Mouse (Mus musculus): ENCODE data around the gene Slc35g2. TPM values are rescaled to one million over a fixed set of nuclear protein-coding genes. Genes with fewer than 3 reads are reported as not detected.

The Slc35g2 gene
- polyA plus RNA-seq, 1 experiment from 2014 or later = 11.2 TPM

DNA sequence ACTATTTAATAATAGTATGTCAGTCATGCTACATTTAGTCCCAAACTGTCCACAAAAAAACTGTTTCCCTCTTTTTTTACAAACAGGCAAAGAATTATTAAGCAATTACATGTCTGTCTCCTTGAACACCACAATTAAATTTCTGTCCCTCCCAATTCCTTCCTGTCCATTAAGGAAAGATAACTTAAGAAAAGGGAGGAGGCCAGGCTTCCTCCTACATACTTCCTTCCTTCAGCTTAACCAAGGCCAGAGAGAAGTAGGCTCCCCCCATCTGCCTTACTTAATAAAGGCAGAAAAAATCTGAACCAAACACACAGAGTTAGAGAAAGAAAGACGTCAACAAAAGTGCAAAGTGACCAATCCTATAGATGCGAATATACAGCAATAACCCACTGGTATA is 63.3 kb downstream of the Slc35g2 start:
- no peak overlapping the region for H3K4me2 ChIP-seq (ENCODE audit: low read depth, low read length)
- no peaks in the 10 kb centered on the region; the same call in 1 of the 2 replicates for H3K36me3 ChIP-seq (ENCODE audit: control insufficient read depth, insufficient read depth)
- peak overlapping the region; percentile 59; the same call in 1 of the 2 replicates for H3K27ac ChIP-seq (ENCODE audit: low read length)
- H3K9me3 ChIP-seq (replicated peaks; ENCODE audit: control insufficient read depth, low read length) = no peaks in the 10 kb centered on the region
- H3K27me3 ChIP-seq (ENCODE audit: control insufficient read depth, insufficient read depth, low read length) = no peaks in the 10 kb centered on the region
- 79% methylated on average over 2 of the region's 2 CpGs for whole genome bisulfite sequencing
- no peak; the same call in 1 of the 2 replicates for ATAC-seq (replicated peaks; ENCODE audit: extremely low read depth, insufficient read depth, low FRiP score)
- peaks cover 10% of the 10 kb centered on the region for H3K4me1 ChIP-seq (ENCODE audit: control insufficient read depth, insufficient read depth, low read length)
- H3K4me3 ChIP-seq (ENCODE audit: low read length) = no peak overlapping the region
- no peak overlapping the region for H3K9ac ChIP-seq (ENCODE audit: low read length)

DNA sequence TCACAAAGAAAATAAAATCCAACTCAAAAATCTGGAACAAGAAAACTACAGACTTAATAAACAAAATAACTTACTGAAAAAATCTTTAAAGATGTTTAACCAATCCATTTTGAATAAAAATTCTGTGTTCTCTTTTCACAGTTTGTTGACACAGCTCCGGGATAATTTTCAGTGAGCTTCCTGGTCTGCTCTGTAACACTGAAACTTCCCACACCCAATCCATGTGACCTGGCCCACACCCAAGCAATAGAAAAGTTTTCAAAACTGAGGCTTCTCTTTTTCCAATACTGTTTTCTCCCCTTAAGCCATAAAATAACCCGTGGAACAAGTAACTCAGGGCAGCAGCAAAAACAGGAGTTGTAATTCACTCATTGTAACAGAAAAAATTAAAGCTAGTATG is 64.2 kb downstream of the Slc35g2 start:
- Histone ChIP-seq H3K9me3 (replicated peaks; ENCODE audit: control insufficient read depth, low read length) (no peaks in the 10 kb centered on the region), H3K9ac (ENCODE audit: low read length) (no peak overlapping the region), H3K4me2 (ENCODE audit: low read depth, low read length) (no peak overlapping the region), H3K27me3 (ENCODE audit: control insufficient read depth, insufficient read depth, low read length) (no peaks in the 10 kb centered on the region), H3K4me1 (ENCODE audit: control insufficient read depth, insufficient read depth, low read length) (peaks cover 8% of the 10 kb centered on the region; the same call in 1 of the 2 replicates), H3K27ac (ENCODE audit: low read length) (peak overlapping the region; percentile 32; the same call in 1 of the 2 replicates), H3K36me3 (ENCODE audit: control insufficient read depth, insufficient read depth) (no peaks in the 10 kb centered on the region; the same call in none of the 2 replicates), H3K4me3 (ENCODE audit: low read length) (no peak overlapping the region)
- peak; percentile 37; the same call in 1 of the 2 replicates for ATAC-seq (replicated peaks; ENCODE audit: extremely low read depth, insufficient read depth, low FRiP score)
- 33% methylated on average over 2 of the region's 2 CpGs for WGBS

DNA sequence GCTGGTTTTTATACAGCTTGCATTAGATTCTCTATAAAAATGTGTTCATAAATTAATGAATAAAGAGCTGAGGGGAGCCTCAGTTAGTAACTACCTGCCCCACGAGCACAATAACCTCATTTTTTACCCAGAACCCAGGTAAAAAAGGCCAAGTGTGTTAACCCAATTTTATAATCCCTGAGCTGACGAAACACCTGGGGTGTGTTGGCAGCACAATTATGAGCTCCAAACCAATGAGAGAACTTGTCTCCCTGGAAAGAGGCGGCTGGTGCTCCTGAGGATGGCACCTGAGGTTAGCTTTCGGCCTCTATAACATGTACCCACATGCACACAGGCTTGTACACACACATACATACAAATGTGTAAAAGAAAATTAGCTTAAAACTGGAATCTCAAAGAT is 65.4 kb downstream of the Slc35g2 start:
- no peak overlapping the region for H3K9ac ChIP-seq (ENCODE audit: low read length)
- no peak for ATAC-seq (replicated peaks; ENCODE audit: extremely low read depth, insufficient read depth, low FRiP score)
- WGBS = 85% methylated on average over 4 of the region's 4 CpGs
- H3K27me3 ChIP-seq (ENCODE audit: control insufficient read depth, insufficient read depth, low read length) = no peaks in the 10 kb centered on the region
- H3K36me3 ChIP-seq (ENCODE audit: control insufficient read depth, insufficient read depth) = peaks cover 2% of the 10 kb centered on the region
- H3K4me3 ChIP-seq (ENCODE audit: low read length) = peak overlapping the region; percentile 23
- H3K9me3 ChIP-seq (replicated peaks; ENCODE audit: control insufficient read depth, low read length) = no peaks in the 10 kb centered on the region
- peak overlapping the region; percentile 5 for H3K27ac ChIP-seq (ENCODE audit: low read length)
- no peaks in the 10 kb centered on the region; the same call in 1 of the 2 replicates for H3K4me1 ChIP-seq (ENCODE audit: control insufficient read depth, insufficient read depth, low read length)
- peak overlapping the region; percentile 25 for H3K4me2 ChIP-seq (ENCODE audit: low read depth, low read length)

Other genes starting within 250 kb of the Slc35g2 start
- 0.92 and 2.2 TPM in 2 replicates for gene Il20rb, start 84.3 kb downstream of the Slc35g2 start, polyA plus RNA-seq (2015; fragmentation: Nextera tagmentation; extraction: Ambion mirVana)
- 57.5 and 66.3 TPM in 2 replicates for gene Nck1, start 25.0 kb downstream of the Slc35g2 start, polyA plus RNA-seq (2015; fragmentation: Nextera tagmentation; extraction: Ambion mirVana)
- 22.9 and 23.9 TPM in 2 replicates for gene Stag1, start 26.7 kb upstream of the Slc35g2 start, polyA plus RNA-seq (2015; fragmentation: Nextera tagmentation; extraction: Ambion mirVana)